26 mouse cellular contexts compared by ENCODE assay signal in genomic region chr13:78717159-78717558, GRCm38 (mm10).
"Had no signal": no experiment of that assay in that cellular context is flagged by ENCODE, and none has a peak within 500 bp of the region (broad histone marks: within the 10 kb centered on the region; RNA-seq: fewer than 3 reads in every experiment).

No protein-coding gene starts in this region.

- H3K9me3 ChIP-seq: heart, embryonic 13.5 days; heart, embryonic 15.5 days; hindbrain, embryonic 13.5 days; hindbrain, embryonic 15.5 days; kidney, embryonic 15.5 days; limb, embryonic 13.5 days; limb, embryonic 15.5 days; liver, embryonic 12.5 days had no signal

- H3K4me3 ChIP-seq: heart, adult 2 months; heart, embryonic 13.5 days; heart, embryonic 15.5 days; hindbrain, embryonic 13.5 days; hindbrain, embryonic 15.5 days; kidney, embryonic 15.5 days; limb, embryonic 13.5 days; limb, embryonic 15.5 days; liver, embryonic 12.5 days had no signal

- H3K27ac ChIP-seq: heart, adult 2 months; heart, embryonic 13.5 days; heart, embryonic 15.5 days; hindbrain, embryonic 13.5 days; hindbrain, embryonic 15.5 days; hindbrain, postnatal 0 days; kidney, embryonic 15.5 days; kidney, postnatal 0 days; limb, embryonic 13.5 days; limb, embryonic 15.5 days; liver, embryonic 12.5 days had no signal

- H3K4me1 ChIP-seq: heart, embryonic 13.5 days; heart, embryonic 15.5 days; hindbrain, embryonic 15.5 days; kidney, embryonic 15.5 days; limb, embryonic 13.5 days; limb, embryonic 15.5 days; liver, embryonic 12.5 days had no signal

- H3K36me3 ChIP-seq: heart, embryonic 13.5 days; heart, embryonic 15.5 days; hindbrain, embryonic 13.5 days; hindbrain, embryonic 15.5 days; kidney, embryonic 15.5 days; limb, embryonic 13.5 days; limb, embryonic 15.5 days; liver, embryonic 12.5 days had no signal

- H3K4me2 ChIP-seq: heart, embryonic 11.5 days; heart, embryonic 13.5 days; heart, embryonic 15.5 days; hindbrain, embryonic 13.5 days; hindbrain, embryonic 15.5 days; kidney, embryonic 15.5 days; limb, embryonic 13.5 days; limb, embryonic 15.5 days; liver, embryonic 12.5 days had no signal

- H3K9ac ChIP-seq: heart, embryonic 13.5 days; heart, embryonic 15.5 days; hindbrain, embryonic 13.5 days; hindbrain, embryonic 15.5 days; kidney, embryonic 15.5 days; limb, embryonic 13.5 days; limb, embryonic 15.5 days; liver, embryonic 12.5 days had no signal

- H3K27me3 ChIP-seq: heart, embryonic 13.5 days; heart, embryonic 15.5 days; hindbrain, embryonic 13.5 days; hindbrain, embryonic 15.5 days; kidney, embryonic 15.5 days; limb, embryonic 13.5 days; limb, embryonic 15.5 days; liver, embryonic 12.5 days had no signal

- DNase-seq: gastrocnemius, postnatal 14 days; gastrocnemius, postnatal 36 days; heart, adult 11 months; heart, adult 2 months; heart, postnatal 14 days; heart, postnatal 36 days; kidney, adult 11 months; kidney, adult 2 months; kidney, adult 9 months; kidney, postnatal 14 days; kidney, postnatal 36 days; layer of hippocampus, adult 9-11 months; layer of hippocampus, postnatal 36 days; left cerebral cortex, postnatal 4 days had no signal

- ATAC-seq: hindbrain, postnatal 0 days; intestine, embryonic 16.5 days; liver, embryonic 12.5 days had no signal
